Mouse (Mus musculus): ENCODE results near the gene Maml3. TPM values are rescaled to one million over a fixed set of nuclear protein-coding genes. Genes with fewer than 3 reads are reported as not detected.

Gene Maml3
- total RNA-seq, 2 experiments from 2014 or later: 7.0 to 9.0 TPM

GRCm38 (mm10) chr3:52046895-52047372, 57.9 kb downstream of the Maml3 start:
- DNase-seq (ENCODE audit: low spot score in 2 of 2): peak; percentile 86 to 93

GRCm38 (mm10) chr3:52046027-52046700, 58.7 kb downstream of the Maml3 start:
- peak; percentile 80 to 87 for DNase-seq (ENCODE audit: low spot score in 2 of 2)

GRCm38 (mm10) chr3:52045221-52045641, 59.6 kb downstream of the Maml3 start:
- DNase-seq (ENCODE audit: low spot score in 2 of 2): no peak

GRCm38 (mm10) chr3:52044651-52045050, 60.2 kb downstream of the Maml3 start:
- DNase-seq (ENCODE audit: low spot score in 2 of 2): no peak

GRCm38 (mm10) chr3:52043847-52044246, 61.0 kb downstream of the Maml3 start:
- no peak for DNase-seq (ENCODE audit: low spot score in 2 of 2)

- no peak for DNase-seq (ENCODE audit: low spot score in 2 of 2)
These were observed 62.2 kb downstream of the Maml3 start for GRCm38 (mm10) chr3:52042680-52043079.

GRCm38 (mm10) chr3:52039958-52040357, 64.9 kb downstream of the Maml3 start:
- DNase-seq (ENCODE audit: low spot score in 2 of 2): no peak

- DNase-seq (ENCODE audit: low spot score in 2 of 2): no peak
These were observed 67.6 kb downstream of the Maml3 start for GRCm38 (mm10) chr3:52037260-52037659.

- peak in 1 of 2 experiments; percentile 51 for DNase-seq (ENCODE audit: low spot score in 2 of 2)
These were observed 69.5 kb downstream of the Maml3 start for GRCm38 (mm10) chr3:52035404-52035803.

GRCm38 (mm10) chr3:52033857-52034588, 70.9 kb downstream of the Maml3 start:
- no peak for DNase-seq (ENCODE audit: low spot score in 2 of 2)

- DNase-seq (ENCODE audit: low spot score in 2 of 2): no peak
These were observed 73.5 kb downstream of the Maml3 start for GRCm38 (mm10) chr3:52031327-52031726.

- peak in 1 of 2 experiments; percentile 26 for DNase-seq (ENCODE audit: low spot score in 2 of 2)
These were observed 74.8 kb downstream of the Maml3 start for GRCm38 (mm10) chr3:52030114-52030513.

GRCm38 (mm10) chr3:52029661-52030081, 75.2 kb downstream of the Maml3 start:
- peak; percentile 66 to 84 for DNase-seq (ENCODE audit: low spot score in 2 of 2)

- no peak for DNase-seq (ENCODE audit: low spot score in 2 of 2)
These were observed 76.9 kb downstream of the Maml3 start for GRCm38 (mm10) chr3:52027972-52028371.

GRCm38 (mm10) chr3:52022486-52022885, 82.4 kb downstream of the Maml3 start:
- no peak for DNase-seq (ENCODE audit: low spot score in 2 of 2)

GRCm38 (mm10) chr3:52018103-52018439, 86.8 kb downstream of the Maml3 start:
- no peak for DNase-seq (ENCODE audit: low spot score in 2 of 2)

- DNase-seq (ENCODE audit: low spot score in 2 of 2): no peak
These were observed 87.3 kb downstream of the Maml3 start for GRCm38 (mm10) chr3:52017439-52018102.

GRCm38 (mm10) chr3:52016178-52016577, 88.7 kb downstream of the Maml3 start:
- DNase-seq (ENCODE audit: low spot score in 2 of 2): no peak

GRCm38 (mm10) chr3:52015556-52015955, 89.3 kb downstream of the Maml3 start:
- DNase-seq (ENCODE audit: low spot score in 2 of 2): no peak

- no peak for DNase-seq (ENCODE audit: low spot score in 2 of 2)
These were observed 93.7 kb downstream of the Maml3 start for GRCm38 (mm10) chr3:52011032-52011710.

- peak in 1 of 2 experiments; percentile 25 for DNase-seq (ENCODE audit: low spot score in 2 of 2)
These were observed 95.6 kb downstream of the Maml3 start for GRCm38 (mm10) chr3:52009321-52009720.
